Mouse (Mus musculus) urinary bladder, postnatal 25 days (tissue): Measurements from ENCODE around the gene Ccdc125.
A peak's percentile ranks its signal among the peaks of the same experiment; 100 is the strongest.

Experiments
- DNase-seq: peaks from one replicate; pipeline ENCODE4 v3.0.0; 2022; ENCODE audit warnings: low spot score

Gene Ccdc125

DNA sequence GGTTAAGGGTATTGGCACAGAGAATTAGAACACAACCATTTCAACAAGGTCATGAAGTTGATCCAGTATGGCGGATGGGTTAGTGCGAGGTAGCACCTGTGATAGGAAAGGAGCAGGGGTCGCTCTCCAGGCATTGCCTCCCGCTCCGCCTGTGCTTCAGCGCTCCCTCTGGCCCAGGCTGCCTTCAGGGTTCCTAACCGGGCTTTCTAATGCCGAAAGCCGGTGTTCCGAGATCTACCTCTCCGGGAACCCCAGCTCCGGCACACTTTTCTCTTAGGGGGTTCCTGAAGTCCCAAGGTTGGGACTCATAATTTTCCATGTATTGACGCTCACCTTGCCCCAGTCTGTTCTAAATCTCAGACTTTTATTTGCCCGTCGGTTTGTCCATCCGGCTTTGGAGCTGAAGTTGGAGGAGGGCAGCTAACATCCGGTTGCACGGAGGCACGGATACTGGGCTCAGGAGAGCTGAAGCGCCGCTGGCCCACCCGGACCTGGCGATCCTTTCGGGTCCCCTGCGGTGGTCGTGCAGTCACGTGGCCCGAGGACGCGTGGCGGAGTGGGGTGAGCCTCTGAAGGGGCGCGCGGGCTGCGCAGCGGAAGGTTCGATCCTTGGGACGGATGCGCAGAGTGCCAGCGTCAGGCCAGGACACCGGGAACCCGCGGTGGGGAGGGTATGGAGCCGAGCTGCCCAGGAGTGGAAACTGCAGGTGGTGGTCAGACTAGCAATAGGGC is at the start of gene Ccdc125:
Gene Ccdc125, plus strand, starts transcription at position 427 of the 732 bp plus-strand sequence.
- peak; percentile 27 for DNase-seq

DNA sequence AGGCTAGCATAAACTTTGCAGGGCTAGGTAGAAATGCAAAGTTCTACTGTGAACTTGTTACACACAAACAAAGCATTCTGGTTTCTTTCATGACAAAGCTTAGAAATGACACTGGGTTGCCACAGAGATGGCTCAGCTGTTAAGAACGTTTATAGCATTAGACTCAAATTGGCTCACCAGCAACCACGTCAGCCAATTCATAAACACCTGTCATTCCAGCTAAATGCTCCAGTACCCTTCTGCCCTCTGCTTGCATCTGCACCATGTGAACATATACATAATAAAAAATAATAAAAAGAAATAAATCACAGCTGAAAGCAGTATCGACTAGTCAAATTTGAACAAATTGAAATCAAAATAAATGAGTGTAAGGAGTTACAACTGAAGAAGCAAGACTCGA is 47.3 kb upstream of the Ccdc125 start:
- DNase-seq = no peak

DNA sequence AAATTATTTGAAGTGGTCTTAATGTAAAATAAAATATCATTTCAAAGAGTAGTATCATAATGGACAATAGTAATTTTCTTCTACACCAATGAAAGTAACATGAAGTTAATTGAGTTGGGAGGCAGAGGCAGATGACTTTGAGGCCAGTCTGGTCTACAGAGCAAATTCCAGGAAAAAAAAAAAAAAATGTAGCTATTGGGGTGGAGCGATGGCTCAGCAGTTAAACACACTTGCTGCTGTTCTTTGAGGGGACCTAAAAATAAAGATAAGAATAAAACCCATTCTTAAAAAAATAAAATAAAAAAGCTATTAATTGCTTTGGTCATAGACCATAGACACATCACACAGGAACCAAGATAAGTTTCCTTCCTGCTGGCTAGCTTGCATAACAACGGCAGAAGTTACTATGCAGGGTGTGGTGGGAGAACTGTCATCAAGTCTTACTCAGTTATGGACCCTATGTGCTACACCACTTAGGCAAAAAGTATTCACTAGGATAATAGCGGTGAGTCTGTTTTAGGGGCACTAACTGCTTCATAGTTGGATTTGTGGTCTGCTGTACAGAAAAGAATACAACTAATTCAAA is 35.3 kb upstream of the Ccdc125 start:
- no peak for DNase-seq

DNA sequence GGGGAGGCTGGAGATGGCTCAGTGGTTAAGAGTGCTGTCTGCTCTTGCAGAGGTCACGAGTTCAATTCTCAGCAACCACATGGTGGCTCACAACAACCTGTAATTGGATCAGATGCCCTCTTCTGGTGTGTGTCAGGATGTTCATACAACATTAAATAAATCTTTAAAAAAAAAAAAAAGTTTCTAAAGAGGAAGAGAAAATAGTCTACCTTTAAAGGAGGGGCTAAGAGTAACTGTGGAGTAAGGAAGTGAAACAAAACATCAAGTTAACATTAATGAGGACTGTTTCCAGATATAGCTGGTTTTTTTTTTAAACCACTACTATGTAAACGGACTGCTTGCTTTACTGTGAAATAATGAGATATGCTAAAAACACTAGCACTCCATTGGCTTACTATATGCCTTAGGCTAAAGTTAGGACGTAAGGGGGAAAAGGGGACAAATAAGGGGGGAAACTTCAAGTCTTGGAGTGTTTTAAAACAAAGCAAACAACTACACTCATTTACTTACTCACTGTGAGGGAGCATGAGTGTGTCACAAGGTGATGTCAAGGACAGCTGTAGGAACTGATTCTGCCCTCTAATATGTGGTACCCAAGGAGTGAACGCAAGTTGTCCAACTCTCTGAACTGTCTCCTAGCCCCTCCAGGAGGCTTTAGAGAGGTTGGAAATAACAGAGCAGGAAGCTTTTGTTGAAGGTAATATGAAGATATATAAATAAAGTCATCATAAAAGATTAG is 26.9 kb upstream of the Ccdc125 start:
- DNase-seq = no peak

DNA sequence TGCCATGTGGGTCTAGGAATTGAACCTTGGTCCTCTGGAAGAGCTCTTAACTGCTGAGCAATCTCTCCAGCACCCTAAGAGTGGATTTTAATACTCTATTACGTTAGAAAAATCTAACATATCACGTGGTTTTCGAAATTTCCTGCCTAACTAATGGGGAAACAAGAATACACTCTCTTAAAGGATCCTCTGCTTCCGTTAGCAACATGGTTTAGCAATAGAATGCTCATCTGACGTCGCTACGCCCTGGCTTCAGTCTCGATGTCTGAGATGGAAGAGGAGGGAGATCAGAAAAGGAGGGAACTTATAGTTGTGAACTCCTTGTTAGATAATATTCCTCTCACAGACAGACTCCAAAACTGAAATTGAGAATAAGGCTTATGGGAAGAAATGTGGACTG is 21.3 kb upstream of the Ccdc125 start:
- DNase-seq = no peak

DNA sequence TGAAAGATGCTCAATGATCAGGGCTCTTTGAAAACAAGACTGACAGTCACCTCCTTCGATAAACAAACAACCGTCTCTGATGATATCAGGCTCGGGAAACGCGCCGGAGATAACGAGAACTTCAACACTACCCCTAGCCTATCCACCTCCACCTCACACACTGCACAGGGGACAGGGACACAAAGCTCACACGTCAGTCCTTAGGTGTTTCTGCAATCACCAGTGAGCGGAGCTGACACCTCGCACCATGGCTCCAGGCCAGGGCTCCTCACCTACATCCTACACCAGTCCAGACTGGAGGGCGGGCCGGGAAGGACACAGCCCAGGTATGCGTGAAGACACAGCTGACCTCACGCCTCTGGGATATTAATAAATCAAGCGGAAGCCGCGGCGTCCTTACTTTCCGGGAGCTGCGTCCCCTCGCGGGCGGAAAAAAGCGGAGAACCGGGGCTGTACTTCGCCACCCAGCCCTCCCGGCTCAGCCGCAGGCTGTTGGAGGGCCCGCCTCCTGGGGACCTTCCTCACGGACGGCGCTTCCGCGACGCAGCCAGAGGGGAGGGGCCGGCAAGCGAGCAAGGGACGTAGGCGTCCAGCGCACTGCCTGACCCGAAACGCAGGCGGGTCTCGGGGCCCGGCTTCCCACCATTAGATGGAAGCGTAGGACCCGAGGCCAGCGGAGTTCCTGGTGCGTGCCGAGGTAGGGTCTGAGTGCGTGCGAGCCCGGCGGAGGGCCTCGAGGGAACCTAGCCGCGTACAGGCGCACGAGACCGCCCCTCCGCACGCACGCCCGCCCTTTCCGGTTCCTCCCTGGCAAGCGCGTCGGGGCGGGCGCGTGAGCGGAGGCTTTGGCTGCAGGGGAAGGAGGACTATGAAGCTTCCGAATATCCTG is 18.7 kb upstream of the Ccdc125 start, which contains the start of the genes Ak6 and Rad17:
Gene Ak6, plus strand, starts transcription at position 430 of the 889 bp plus-strand sequence.
Gene Rad17, minus strand, starts transcription at position 502 of the 889 bp plus-strand sequence.
- peak; percentile 95 for DNase-seq

DNA sequence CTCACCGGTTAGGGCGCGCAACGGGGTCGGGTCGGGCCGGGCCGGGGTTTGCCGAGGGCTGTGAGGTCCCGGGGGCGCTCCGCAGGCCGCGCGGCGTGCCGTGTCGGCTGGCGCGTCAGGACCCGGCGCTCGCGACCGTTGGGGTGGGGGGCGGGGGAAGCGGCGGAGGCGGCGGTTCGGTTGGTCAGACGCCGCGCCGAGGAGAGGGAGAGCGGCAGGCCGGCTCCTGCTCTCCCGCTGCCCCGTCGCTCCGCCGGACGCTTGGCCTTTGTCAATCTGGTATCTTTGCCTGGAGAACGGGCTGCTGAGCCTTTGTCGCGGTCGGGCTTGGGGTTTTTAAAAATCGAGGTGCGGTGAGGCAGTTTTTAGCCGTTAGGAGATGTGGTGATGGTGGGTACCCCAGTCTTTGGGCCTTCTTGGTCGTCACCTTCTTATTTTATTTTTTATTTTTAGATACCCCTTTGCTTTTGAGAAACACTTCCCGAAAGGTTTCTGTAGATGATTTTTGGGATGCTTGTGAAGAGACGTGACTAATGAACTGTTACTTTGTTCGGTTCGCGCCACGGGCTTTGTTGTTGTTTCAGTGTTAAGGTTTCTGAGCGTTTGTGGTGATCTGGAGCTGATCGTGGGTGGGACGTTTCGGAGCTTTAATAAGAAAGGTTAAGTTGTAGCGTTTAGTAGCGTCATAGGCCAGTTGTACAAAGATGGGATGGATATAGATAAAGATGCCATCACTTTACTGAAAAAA is 17.9 kb upstream of the Ccdc125 start, which contains the start of gene Taf9:
Gene Taf9, plus strand, starts transcription at position 141 of the 748 bp plus-strand sequence.
- no peak for DNase-seq

DNA sequence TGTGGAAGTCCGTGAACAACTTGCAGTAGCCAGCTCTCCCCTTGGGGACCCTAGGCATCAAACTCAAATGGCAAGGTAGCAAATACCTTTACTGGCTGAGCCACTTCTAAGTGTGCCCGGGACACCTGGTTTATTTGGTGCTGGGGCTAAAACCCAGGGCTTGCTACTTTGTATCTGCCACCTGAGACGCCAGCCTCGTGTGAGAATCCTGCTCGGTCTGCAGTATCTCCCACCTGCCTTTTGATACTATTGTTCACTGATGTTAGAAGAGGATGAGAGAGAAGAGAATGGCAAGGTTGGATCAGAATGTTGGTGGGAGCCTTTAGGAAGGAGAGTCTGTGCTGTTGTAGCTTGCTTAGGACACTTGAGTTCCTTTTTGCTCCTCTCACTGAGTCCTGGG is 11.4 kb upstream of the Ccdc125 start:
- DNase-seq = no peak

DNA sequence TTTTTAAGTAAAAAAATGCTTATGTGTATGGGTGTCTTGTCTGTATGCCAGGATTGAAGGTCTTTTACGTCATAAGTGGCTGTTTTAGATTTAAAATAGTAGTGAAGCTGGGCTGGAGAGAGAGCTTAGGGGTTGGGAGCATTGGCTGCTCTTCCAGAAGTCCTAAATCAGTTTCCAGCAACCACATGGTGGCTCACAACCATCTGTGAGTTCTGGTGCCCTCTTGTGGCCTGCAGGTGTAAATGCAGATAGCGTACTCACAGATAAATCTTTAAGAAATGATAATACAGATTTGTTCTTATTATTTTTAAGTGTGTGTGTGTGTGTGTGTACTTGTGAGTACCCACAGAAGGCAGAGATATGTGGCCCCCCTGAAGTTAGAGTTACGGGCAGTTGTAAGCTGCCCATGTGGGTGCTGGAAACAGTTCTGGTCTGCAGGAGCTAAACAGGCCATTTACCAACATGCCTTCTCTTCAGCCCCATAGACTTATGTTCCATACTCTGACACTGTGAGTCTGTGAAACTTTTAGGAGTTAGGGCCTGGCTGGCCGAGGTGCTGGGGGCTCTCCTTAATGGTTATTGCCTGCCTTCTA is 9.6 kb upstream of the Ccdc125 start:
- peak; percentile 55 for DNase-seq

DNA sequence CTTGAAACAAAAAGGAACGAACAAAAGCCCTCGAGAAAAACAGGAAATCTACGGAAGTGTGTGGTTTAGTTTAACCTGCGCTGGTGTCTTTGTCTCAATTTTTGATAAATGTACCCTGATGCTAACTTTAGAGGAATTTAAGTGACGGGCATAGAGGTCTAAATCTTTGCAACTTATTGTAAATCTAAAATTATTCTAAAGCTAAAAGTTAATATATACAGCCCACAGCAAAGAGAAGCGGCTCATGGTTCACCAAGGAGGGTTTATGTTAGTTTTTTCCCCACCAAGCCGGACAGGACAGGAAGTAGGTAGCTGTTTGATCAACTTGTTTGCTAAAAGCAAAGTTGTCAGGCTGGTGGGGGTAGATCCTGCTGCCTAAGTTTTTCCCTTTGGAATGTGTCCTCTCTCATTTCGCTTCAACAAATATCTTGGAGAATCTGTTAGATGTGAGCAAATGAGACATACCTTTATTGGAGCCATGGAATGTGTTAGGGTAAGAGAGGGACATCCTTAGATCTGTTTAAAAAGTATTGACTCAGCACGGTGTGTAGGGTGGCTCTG is 744 bp downstream of the Ccdc125 start:
- no peak for DNase-seq

DNA sequence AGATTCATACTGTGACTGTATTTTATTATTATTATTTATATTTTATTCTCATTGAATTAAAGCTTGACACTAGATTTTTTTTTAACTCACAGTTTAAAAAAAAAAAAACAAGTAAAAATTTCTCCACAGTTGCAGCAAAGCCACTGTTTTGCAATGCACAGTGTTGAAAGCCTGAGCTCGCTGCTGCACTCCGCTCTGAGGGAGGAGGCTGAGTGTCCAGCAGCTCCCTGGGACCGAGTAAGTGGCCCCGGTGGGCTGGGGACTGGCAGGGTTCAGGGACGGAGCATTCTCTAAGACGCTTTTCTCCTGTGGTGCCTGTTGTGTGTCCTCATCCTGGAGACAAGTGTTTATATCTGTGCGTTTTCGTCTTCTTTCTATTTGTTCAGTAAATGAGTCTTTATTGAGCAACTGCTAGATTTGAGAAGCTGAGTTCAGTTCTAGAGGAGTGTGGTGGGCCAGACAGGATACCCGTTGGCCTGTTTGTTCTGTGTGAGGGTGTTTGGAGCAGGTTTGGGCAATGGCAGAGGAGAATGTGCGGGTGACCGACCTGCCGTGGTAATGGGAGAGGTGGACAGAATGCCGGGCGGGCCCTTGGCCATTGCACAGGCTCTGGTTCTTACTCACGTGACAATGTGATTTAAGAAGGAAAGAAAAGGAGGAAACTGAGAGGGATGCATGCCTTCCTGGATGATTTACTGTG is 6.6 kb downstream of the Ccdc125 start:
- DNase-seq = no peak

DNA sequence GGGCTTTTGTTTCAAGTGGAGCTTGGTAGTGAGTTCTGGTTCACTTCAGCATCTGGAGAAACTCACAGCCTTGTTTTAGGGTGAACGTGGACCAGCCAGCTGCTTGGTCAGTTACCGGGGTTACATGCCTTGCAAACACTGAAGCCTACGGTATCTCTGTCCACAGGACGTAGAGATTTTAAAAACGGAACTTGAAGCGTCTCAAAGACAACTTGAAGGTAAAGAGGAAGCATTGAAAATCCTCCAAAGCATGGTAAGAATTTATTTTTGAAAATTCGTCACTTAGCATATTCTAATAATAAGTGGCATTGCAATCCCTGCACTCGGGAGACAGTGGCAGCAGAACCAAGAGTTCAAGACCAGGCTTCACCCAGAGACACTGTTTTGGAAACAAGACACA is 12.1 kb downstream of the Ccdc125 start:
- DNase-seq = no peak

DNA sequence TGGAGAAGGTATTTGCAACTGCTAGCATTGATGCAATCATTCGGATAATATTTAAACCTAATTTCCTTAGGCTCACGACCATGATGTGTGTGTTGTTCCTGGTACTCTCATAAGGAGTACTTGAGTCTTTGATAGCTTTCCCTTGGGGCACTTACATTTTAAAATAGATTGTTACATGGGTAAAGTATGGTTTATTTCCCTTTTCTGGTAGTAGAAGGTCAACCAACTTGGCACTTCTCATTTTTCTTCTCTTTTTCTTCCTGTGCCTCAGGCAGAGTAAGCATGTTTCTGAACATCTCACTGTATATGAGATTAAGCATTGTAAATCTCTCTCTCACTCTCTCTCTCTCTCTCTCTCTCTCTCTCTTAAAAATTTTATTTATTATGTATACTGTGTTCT is 13.3 kb downstream of the Ccdc125 start:
- DNase-seq = no peak

DNA sequence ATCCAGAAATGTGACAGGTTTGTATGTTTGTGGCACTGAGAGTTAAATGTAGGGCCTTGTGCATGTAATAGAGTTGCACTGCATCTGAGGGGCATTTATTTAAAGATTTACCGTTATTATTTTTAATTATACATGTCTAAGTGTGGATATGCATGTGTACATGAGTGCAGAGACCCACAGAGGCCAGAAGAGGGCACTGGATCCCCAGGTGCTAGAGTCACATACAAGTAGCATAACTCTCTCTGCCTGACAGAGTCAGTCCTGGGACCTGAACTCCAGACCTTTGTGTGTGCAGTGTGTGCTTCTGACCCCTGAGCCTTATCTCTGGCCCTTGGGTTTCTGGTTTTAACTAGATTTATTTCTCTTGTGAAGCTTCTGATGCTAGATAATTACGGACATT is 14.8 kb downstream of the Ccdc125 start:
- no peak for DNase-seq

DNA sequence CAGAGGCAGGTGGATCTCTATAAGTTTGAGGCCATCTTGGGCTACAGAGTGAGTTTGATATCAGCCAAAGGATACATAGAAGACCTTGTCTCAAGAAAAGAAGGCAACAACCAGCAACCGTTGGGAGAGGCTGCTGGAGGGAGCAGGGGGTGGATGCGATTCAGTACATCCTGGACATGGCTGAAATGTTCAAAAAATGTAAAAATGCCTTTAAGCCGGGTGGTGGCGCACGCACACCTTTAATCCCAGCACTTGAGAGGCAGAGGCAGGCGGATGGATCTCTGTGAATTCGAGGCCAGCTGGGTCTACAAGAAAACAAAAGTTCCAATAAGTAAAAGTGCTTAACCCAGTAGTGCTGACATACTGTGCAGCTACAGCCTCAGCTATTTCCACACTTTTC is 18.0 kb downstream of the Ccdc125 start:
- no peak for DNase-seq

DNA sequence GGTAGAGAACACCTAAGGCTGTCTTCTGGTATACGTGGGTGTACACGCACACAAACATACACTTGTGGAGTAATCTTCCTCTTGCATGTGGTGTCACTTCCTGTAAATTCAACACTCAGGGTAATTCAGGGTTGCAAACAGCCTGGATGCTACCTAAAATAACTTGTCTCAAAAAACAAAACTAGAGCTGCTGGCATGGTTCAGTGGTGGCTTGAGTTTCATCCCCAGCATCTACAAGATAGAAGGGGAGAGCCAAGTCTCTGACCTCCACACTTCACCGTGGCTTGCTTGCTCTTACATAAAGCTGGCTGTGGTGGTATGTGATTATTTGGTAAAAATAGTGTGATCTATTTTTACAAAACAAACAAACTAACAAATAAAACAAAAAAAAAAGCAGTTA is 28.0 kb downstream of the Ccdc125 start:
- DNase-seq = no peak

DNA sequence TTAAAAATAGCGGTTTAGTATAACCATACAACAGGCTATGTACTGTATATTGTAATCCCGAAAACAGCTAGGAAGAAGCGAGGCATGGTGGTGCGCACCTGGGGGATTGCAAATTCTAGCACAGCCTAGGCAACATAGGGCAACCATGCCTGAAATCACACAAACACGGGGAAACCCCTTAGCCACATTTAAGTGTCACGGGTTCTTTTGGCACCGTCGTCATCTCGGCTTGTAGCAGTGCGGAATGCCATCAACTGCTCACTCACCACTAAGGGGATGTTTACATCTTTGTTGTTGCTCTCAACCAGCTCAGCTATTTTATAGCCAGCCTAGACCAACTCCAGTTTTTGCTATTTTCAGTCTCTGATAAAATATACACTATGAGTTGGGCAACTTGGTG is 29.3 kb downstream of the Ccdc125 start:
- DNase-seq = no peak

DNA sequence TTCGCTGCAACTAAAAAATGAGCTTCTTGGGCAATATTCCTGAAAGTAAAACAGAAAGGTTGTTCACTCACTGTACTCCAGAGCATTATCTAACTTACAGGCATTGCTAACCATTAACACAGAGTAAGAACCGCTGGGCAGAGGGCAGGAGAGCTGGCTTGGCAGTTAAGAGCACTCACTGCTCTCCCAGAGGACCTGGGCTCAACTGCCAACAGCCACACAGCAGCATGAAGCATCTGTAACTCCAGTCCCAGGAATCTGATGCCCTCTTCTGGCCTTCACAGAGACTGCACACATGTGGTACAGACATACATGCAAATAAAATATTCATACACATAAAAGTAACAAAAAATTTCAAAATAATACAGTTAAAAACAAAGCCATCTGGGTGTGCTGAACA is 34.0 kb downstream of the Ccdc125 start:
- no peak for DNase-seq

DNA sequence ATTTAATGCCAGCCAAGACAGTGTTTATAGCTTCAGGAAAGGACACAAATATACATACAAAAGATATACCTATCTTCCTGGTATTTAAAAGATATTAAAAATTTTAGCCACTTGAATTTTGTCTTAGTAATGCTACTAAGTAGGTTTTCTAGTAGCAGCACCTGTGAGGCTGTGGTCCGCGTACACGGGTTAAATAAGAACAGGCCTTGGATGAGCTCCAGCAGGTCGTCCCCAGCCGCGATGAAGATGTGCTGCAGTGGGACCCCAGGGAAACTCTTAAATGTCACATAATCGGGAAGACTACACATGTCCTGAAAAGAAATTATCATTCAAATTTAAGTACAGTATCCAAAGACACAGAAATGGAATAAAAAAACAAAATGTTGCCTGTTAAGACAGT is 36.7 kb downstream of the Ccdc125 start:
- DNase-seq = no peak

DNA sequence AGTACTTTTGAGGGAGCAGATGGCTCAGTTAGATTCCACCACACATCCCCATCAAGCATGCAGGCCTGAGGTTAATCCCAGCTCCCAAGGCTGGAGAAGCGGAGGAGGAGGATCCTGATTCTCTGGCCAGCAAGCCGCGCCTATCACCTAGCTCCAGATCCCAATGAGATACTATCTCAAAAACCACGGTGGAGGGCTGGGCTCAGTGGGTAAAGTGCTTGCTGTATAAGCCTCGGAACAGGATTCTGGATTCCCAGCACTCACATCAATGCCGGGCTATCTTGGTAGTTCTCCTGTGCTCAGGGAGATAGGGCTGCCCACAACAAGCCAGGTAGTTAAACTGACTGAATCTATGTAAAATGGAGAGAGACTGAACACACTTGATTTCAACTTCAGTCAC is 46.0 kb downstream of the Ccdc125 start:
- no peak for DNase-seq
